Mouse (Mus musculus) limb, embryonic 10.5 days (tissue): ENCODE measurements around the gene Gpatch2. TPM values are rescaled to one million over a fixed set of nuclear protein-coding genes. Genes with fewer than 3 reads are reported as not detected.

Experiments
- DNase-seq: peaks from one replicate; pipeline ENCODE4 v3.0.0-alpha.2; 2017; ENCODE audit warnings: low spot score
- H3K27ac ChIP-seq: fragments of 300-500 bp; sonication (generic); 2 replicates; pipeline ENCODE4 v1.5.1; 2016; ENCODE audit warnings: mild to moderate bottlenecking
- H3K27me3 ChIP-seq: fragments of 300-500 bp; sonication (generic); 2 replicates; pipeline ENCODE4 v1.6.1; 2016; ENCODE audit warnings: low read depth, mild to moderate bottlenecking; ENCODE audit not compliant: poor library complexity, severe bottlenecking
- H3K36me3 ChIP-seq: fragments of 300-500 bp; sonication (generic); 2 replicates; pipeline ENCODE4 v1.6.1; 2016; ENCODE audit warnings: mild to moderate bottlenecking, moderate library complexity
- H3K4me1 ChIP-seq: fragments of 300-500 bp; sonication (generic); 2 replicates; pipeline ENCODE4 v1.6.1; 2016
- H3K4me3 ChIP-seq: fragments of 300-500 bp; sonication (generic); 2 replicates; pipeline ENCODE4 v1.5.1; 2016; ENCODE audit warnings: mild to moderate bottlenecking, moderate library complexity
- H3K9me3 ChIP-seq: fragments of 300-500 bp; sonication (generic); replicated peaks from 2 replicates; pipeline ENCODE4 v1.6.1; 2016; ENCODE audit warnings: mild to moderate bottlenecking
- WGBS: fragments of 180-500 bp; shearing (Covaris S2); methylation state at CpG from one replicate; pipeline ENCODE4 v1.1.7; 2016; 5-methylcytosine and 5-hydroxymethylcytosine counted together
- polyA plus RNA-seq: library from polyadenylated mRNA; unstranded; fragments of >200 nt; fragmentation: Nextera tagmentation; extraction: Ambion mirVana; gene quantifications from 2 replicates; pipeline ENCODE4 v1.2.1, GENCODE M21; 2016

Gene Gpatch2
- polyA plus RNA-seq, 1 experiment from 2014 or later = 24.7 TPM

- no peak for DNase-seq
- Histone ChIP-seq H3K27ac (no peak overlapping the region), H3K27me3 (no peaks in the 10 kb centered on the region), H3K36me3 (0 out of 2 replicates have a peak, but pooled peaks cover 4% of the 10 kb centered on the region), H3K9me3 (no peaks in the 10 kb centered on the region), H3K4me1 (no peaks in the 10 kb centered on the region), H3K4me3 (no peak overlapping the region)
- WGBS = 91% methylated on average over 3 of the region's 3 CpGs
Measured at GRCm38 (mm10) chr1:187321814-187322213, 106.5 kb downstream of the Gpatch2 start.

- WGBS = 89% methylated on average over 8 of the region's 8 CpGs
- no peaks in the 10 kb centered on the region for H3K27me3 ChIP-seq
- no peak for DNase-seq
- no peaks in the 10 kb centered on the region for H3K9me3 ChIP-seq
- no peaks in the 10 kb centered on the region for H3K4me1 ChIP-seq
- no peak overlapping the region for H3K4me3 ChIP-seq
- no peak overlapping the region for H3K27ac ChIP-seq
- 0 out of 2 replicates have a peak, but pooled peaks cover 4% of the 10 kb centered on the region for H3K36me3 ChIP-seq
Measured at GRCm38 (mm10) chr1:187322505-187323208, 107.3 kb downstream of the Gpatch2 start.

- Histone ChIP-seq H3K27ac (no peak overlapping the region), H3K4me3 (no peak overlapping the region), H3K4me1 (peaks cover 3% of the 10 kb centered on the region; the same call in 1 of the 2 replicates), H3K9me3 (no peaks in the 10 kb centered on the region), H3K27me3 (no peaks in the 10 kb centered on the region), H3K36me3 (0 out of 2 replicates have a peak, but pooled peaks cover 4% of the 10 kb centered on the region)
- no peak for DNase-seq
- WGBS = 89% methylated on average over 1 of the region's 1 CpGs
Measured at GRCm38 (mm10) chr1:187323209-187323589, 107.9 kb downstream of the Gpatch2 start.

DNA sequence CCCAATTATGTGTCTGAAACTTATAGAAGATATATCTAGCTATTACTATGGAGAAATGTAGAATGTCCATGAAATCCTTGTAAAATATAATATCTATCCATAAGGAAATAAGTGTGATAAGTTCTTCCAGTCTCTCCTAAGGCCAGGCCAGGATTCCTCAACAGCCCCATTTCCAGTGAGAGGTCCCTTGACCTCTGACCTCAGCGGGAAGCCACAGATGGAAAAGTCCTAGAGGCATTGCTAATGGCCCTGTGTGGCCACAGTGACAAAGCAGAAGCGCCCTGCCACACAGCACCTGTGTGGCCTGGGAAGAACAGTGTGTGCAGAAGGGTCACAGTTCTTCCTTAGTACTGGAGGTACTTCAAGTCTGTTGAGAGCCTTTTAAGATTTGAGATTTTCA, 127.2 kb downstream of the Gpatch2 start:
- Histone ChIP-seq H3K27me3 (no peaks in the 10 kb centered on the region), H3K9me3 (no peaks in the 10 kb centered on the region), H3K4me3 (no peak overlapping the region), H3K4me1 (peaks cover 13% of the 10 kb centered on the region), H3K27ac (no peak overlapping the region), H3K36me3 (peaks cover 14% of the 10 kb centered on the region)
- no peak for DNase-seq
- WGBS = 29% methylated on average over 2 of the region's 2 CpGs

GRCm38 (mm10) chr1:187345156-187345555, 129.8 kb downstream of the Gpatch2 start:
- H3K4me3 ChIP-seq = no peak overlapping the region
- no peak for DNase-seq
- peaks cover 26% of the 10 kb centered on the region for H3K36me3 ChIP-seq
- no peaks in the 10 kb centered on the region for H3K27me3 ChIP-seq
- H3K4me1 ChIP-seq = peaks cover 13% of the 10 kb centered on the region
- WGBS = 88% methylated on average over 5 of the region's 5 CpGs
- H3K9me3 ChIP-seq = no peaks in the 10 kb centered on the region
- no peak overlapping the region for H3K27ac ChIP-seq

DNA sequence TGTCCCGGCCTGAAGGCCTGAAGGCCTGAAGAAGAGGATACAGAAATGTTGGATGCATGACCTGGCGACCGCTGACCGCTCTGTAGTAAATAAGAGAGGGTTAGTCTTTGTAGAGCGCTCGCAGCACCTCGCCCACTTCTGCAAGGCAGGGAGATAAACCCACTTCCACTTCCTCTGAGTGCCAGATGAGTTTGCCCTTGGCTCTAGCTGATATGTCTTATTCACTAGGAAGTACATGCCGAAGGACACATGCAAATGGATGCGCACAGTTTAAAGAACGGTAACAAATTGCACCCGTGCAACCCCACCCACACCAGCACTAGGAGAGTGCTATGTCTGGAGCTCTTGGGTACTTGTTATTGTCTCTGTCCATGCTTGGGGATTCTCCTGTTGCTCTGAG, 131.6 kb downstream of the Gpatch2 start:
- DNase-seq = no peak
- peaks cover 29% of the 10 kb centered on the region for H3K36me3 ChIP-seq
- H3K27me3 ChIP-seq = no peaks in the 10 kb centered on the region
- H3K4me1 ChIP-seq = peaks cover 13% of the 10 kb centered on the region
- no peaks in the 10 kb centered on the region for H3K9me3 ChIP-seq
- H3K4me3 ChIP-seq = no peak overlapping the region
- 95% methylated on average over 11 of the region's 11 CpGs for WGBS
- H3K27ac ChIP-seq = no peak overlapping the region

GRCm38 (mm10) chr1:187347606-187348005, 132.3 kb downstream of the Gpatch2 start:
- no peak for DNase-seq
- no peaks in the 10 kb centered on the region for H3K27me3 ChIP-seq
- WGBS = 90% methylated on average over 6 of the region's 6 CpGs
- no peaks in the 10 kb centered on the region for H3K9me3 ChIP-seq
- H3K27ac ChIP-seq = no peak overlapping the region
- peaks cover 13% of the 10 kb centered on the region for H3K4me1 ChIP-seq
- peaks cover 29% of the 10 kb centered on the region for H3K36me3 ChIP-seq
- no peak overlapping the region for H3K4me3 ChIP-seq

- no peak for DNase-seq
- 96% methylated on average over 26 of the region's 26 CpGs for WGBS
- Histone ChIP-seq H3K27me3 (no peaks in the 10 kb centered on the region), H3K36me3 (peaks cover 29% of the 10 kb centered on the region), H3K9me3 (no peaks in the 10 kb centered on the region), H3K27ac (no peak overlapping the region), H3K4me1 (peaks cover 13% of the 10 kb centered on the region), H3K4me3 (no peak overlapping the region)
Measured at GRCm38 (mm10) chr1:187348053-187348820, 132.9 kb downstream of the Gpatch2 start.

DNA sequence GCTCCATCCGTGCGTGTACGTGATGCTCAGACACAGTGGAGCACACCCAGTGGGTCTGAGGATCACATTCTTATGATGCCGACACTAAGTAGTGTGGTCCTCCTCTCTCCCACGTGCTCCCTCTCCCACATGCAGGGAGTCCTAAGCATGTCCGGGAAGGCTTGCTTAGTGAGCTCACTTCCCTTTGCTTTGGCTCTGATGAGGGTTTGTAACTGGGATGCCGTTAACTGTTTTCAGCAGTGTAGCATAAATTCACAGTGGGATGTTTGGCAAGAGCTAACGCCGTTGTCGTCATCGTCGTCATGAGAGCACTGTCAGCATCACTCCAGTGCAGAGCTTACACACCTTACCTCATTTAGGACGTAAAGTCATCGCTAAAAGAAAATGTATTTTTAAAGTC, 133.6 kb downstream of the Gpatch2 start:
- Histone ChIP-seq H3K36me3 (peaks cover 29% of the 10 kb centered on the region), H3K4me1 (peaks cover 13% of the 10 kb centered on the region), H3K4me3 (no peak overlapping the region), H3K9me3 (no peaks in the 10 kb centered on the region), H3K27me3 (no peaks in the 10 kb centered on the region), H3K27ac (no peak overlapping the region)
- no peak for DNase-seq
- 90% methylated on average over 14 of the region's 14 CpGs for WGBS

- H3K27ac ChIP-seq = no peak overlapping the region
- H3K4me1 ChIP-seq = peaks cover 3% of the 10 kb centered on the region; the same call in 1 of the 2 replicates
- H3K4me3 ChIP-seq = no peak overlapping the region
- no peak for DNase-seq
- 83% methylated on average over 15 of the region's 15 CpGs for WGBS
- H3K27me3 ChIP-seq = no peaks in the 10 kb centered on the region
- no peaks in the 10 kb centered on the region; the same call in 1 of the 2 replicates for H3K36me3 ChIP-seq
- no peaks in the 10 kb centered on the region for H3K9me3 ChIP-seq
Measured at GRCm38 (mm10) chr1:187356169-187356568, 140.9 kb downstream of the Gpatch2 start.

DNA sequence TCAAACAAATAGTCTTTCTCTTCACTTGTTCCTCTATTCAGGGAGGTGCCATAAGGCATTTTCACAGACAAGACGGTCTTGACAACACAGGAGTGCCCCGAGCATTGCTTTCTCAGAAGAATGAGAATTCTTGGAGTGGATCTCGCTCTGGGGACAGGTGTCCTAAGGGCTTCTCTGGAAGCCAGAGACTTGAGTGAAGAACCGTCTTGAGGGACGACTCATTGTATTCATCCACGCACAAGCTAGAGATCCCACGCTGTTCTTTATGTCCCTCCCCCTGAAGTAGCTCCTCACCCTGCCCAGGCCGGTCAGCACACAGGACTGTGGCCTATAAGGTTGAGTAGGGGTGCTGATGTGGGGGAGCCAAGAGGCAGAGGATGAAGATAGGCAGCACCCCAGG, 141.6 kb downstream of the Gpatch2 start:
- no peak overlapping the region for H3K27ac ChIP-seq
- WGBS = 93% methylated on average over 8 of the region's 8 CpGs
- H3K9me3 ChIP-seq = no peaks in the 10 kb centered on the region
- H3K36me3 ChIP-seq = no peaks in the 10 kb centered on the region; the same call in 1 of the 2 replicates
- H3K27me3 ChIP-seq = no peaks in the 10 kb centered on the region
- peaks cover 3% of the 10 kb centered on the region; the same call in 1 of the 2 replicates for H3K4me1 ChIP-seq
- H3K4me3 ChIP-seq = no peak overlapping the region
- no peak for DNase-seq

DNA sequence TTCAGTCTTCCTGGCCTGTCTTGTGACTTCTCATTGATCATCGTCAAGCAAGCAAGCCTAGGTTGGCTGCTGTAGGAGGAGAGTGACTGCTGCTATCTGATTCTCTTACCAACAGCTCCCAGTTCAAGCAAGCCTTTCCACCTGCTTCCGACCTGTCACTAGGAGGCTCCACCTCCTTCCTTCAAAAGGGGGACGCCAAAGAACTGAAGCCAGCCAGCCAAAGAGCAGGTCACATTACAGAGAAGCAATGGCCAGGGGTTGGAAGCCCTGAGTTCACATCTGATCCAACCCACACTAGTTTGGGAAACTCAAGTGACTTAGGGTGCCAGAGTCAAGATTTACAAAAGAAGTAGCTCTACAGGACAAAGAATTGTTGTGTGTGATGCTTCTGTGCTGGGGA, 144.9 kb downstream of the Gpatch2 start:
- H3K27me3 ChIP-seq = no peaks in the 10 kb centered on the region
- no peaks in the 10 kb centered on the region for H3K9me3 ChIP-seq
- WGBS = 35% methylated on average over 3 of the region's 3 CpGs
- H3K36me3 ChIP-seq = no peaks in the 10 kb centered on the region
- H3K27ac ChIP-seq = no peak overlapping the region
- DNase-seq = no peak
- peaks cover 3% of the 10 kb centered on the region; the same call in 1 of the 2 replicates for H3K4me1 ChIP-seq
- H3K4me3 ChIP-seq = no peak overlapping the region

DNA sequence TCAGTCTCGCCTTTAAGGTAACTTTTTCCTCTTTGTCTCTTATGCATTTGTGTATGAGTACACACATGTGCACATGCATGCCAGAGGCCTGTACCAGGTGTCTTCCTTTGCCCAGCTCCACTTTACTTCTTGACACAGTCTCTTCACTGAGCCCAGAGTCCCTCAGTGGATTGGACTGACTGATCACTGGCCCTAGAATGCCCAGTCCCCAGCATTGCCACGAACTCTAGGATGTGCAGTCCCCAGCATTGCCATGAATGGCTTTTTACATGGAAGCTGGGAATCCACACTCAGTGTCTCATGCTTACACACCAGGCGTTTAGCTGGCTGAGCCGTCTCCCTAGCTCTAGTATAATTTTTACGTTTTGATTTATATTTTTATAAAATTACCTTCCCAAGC, 147.2 kb downstream of the Gpatch2 start:
- no peaks in the 10 kb centered on the region for H3K27me3 ChIP-seq

More for the DNA sequence above, 147.2 kb downstream of the Gpatch2 start:
- no peaks in the 10 kb centered on the region for H3K9me3 ChIP-seq
- H3K36me3 ChIP-seq = no peaks in the 10 kb centered on the region
- no peak overlapping the region for H3K4me3 ChIP-seq
- 88% methylated on average over 5 of the region's 5 CpGs for whole genome bisulfite sequencing
- DNase-seq = no peak
- no peaks in the 10 kb centered on the region for H3K4me1 ChIP-seq
- no peak overlapping the region for H3K27ac ChIP-seq
